Mouse (Mus musculus) kidney, embryonic 14.5 days (tissue): ENCODE data around the gene Cnnm2. TPM values are rescaled to one million over a fixed set of nuclear protein-coding genes. Genes with fewer than 3 reads are reported as not detected.

Experiments
- ATAC-seq: fragments of 200-750 bp; cut with Nextera tagmentation; 2 replicates; pipeline ENCODE4 v1.8.0; 2017; ENCODE audit warnings: moderate number of reproducible peaks, mild to moderate bottlenecking, moderate TSS enrichment, moderate library complexity; ENCODE audit not compliant: low FRiP score, low TSS enrichment
- H3K27ac ChIP-seq: fragments of 300-500 bp; sonication (generic); 2 replicates; pipeline ENCODE4 v1.5.1; 2014; ENCODE audit warnings: low read depth, mild to moderate bottlenecking, low read length, moderate library complexity, mixed read lengths
- H3K27me3 ChIP-seq: fragments of 300-500 bp; sonication (generic); 2 replicates; pipeline ENCODE4 v1.6.1; 2014; ENCODE audit warnings: mild to moderate bottlenecking, low read length; ENCODE audit not compliant: control insufficient read depth, insufficient read depth
- H3K36me3 ChIP-seq: fragments of 300-500 bp; sonication (generic); 2 replicates; pipeline ENCODE4 v1.6.1; 2014; ENCODE audit warnings: low read length, mixed read lengths; ENCODE audit not compliant: control insufficient read depth, insufficient read depth
- H3K4me1 ChIP-seq: fragments of 300-500 bp; sonication (generic); 2 replicates; pipeline ENCODE4 v1.6.1; 2014; ENCODE audit warnings: low read length, mixed read lengths; ENCODE audit not compliant: control insufficient read depth, insufficient read depth
- H3K4me2 ChIP-seq: fragments of 300-500 bp; sonication (generic); replicated peaks from 2 replicates; pipeline ENCODE4 v1.6.1; 2014; ENCODE audit warnings: low read depth, mild to moderate bottlenecking, low read length
- H3K4me3 ChIP-seq: fragments of 300-500 bp; sonication (generic); 2 replicates; pipeline ENCODE4 v1.5.1; 2014; ENCODE audit warnings: mild to moderate bottlenecking, low read length
- H3K9ac ChIP-seq: fragments of 300-500 bp; sonication (generic); 2 replicates; pipeline ENCODE4 v1.6.1; 2014; ENCODE audit warnings: low read depth, mild to moderate bottlenecking, low read length, moderate library complexity
- H3K9me3 ChIP-seq: fragments of 300-500 bp; sonication (generic); 2 replicates; pipeline ENCODE4 v1.6.1; 2016; ENCODE audit warnings: low read length; ENCODE audit not compliant: control insufficient read depth
- WGBS: fragments of 180-500 bp; shearing (Covaris S2); extraction: QIAGEN DNeasy Blood & Tissue Kit; methylation state at CpG from one replicate; pipeline ENCODE4 v1.1.7; 2014; 5-methylcytosine and 5-hydroxymethylcytosine counted together
- polyA plus RNA-seq: library from polyadenylated mRNA; unstranded; fragments of >200 nt; fragmentation: Nextera tagmentation; extraction: Ambion mirVana; gene quantifications from 2 replicates; pipeline ENCODE4 v1.2.1, GENCODE M21; 2014

Gene Cnnm2
- polyA plus RNA-seq, 1 experiment from 2014 or later, result 6.8 TPM

DNA sequence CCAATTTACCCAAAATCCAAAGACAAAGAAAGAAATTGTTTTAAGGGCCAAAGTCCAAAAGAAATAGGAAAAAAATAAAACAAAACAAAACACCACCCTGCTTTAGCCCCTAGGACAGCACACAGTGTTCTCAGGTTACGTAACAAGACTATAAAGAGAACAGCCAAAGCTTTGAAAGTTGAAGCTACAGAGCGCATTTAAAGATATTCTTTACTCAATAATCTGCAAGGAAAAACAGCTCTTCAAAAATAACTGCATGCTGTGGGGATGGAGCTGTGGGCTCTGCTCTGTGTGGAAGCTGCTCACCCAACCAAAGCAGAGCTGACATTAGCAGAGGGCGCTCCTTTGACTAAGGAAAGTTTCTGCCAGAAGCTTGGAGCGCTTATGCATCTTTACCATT, 147.6 kb downstream of the Cnnm2 start:
- Histone ChIP-seq H3K9ac (peak overlapping the region; percentile 13; the same call in 1 of the 2 replicates), H3K4me2 (no peak overlapping the region), H3K9me3 (no peaks in the 10 kb centered on the region), H3K27me3 (no peaks in the 10 kb centered on the region), H3K4me3 (no peak overlapping the region), H3K27ac (0 out of 2 replicates have a peak overlapping the region, but pooled peaks have one; percentile 17), H3K4me1 (peaks cover 13% of the 10 kb centered on the region), H3K36me3 (peaks cover 5% of the 10 kb centered on the region; the same call in 1 of the 2 replicates)
- 0 out of 2 replicates have a peak, but pooled peaks have one; percentile 52 for ATAC-seq
- WGBS, result 40% methylated on average over 4 of the region's 4 CpGs

DNA sequence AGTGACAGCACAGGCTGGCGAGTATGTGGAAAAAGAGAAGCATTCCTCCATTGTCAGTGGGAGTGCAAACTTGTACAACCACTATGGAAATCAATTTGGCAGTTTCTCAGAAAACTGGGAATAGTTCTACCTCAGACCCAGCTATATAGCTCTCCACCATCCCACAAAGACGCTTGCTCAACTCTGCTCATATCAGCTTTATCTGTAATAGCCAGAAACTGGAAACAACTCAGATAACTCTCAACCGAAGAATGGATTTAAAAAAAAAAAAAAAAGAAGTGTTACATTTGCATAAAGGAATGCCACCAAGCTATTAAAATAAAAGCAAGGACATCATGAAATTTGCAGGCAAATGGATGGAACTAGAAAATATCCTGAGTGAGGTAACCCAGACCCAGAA, 150.1 kb downstream of the Cnnm2 start:
- Histone ChIP-seq H3K4me1 (peaks cover 13% of the 10 kb centered on the region), H3K9me3 (no peaks in the 10 kb centered on the region), H3K27me3 (no peaks in the 10 kb centered on the region), H3K4me3 (no peak overlapping the region), H3K9ac (no peak overlapping the region), H3K36me3 (no peaks in the 10 kb centered on the region), H3K4me2 (no peak overlapping the region), H3K27ac (no peak overlapping the region)
- no peak for ATAC-seq
- WGBS, result 81% methylated on average over 3 of the region's 3 CpGs

DNA sequence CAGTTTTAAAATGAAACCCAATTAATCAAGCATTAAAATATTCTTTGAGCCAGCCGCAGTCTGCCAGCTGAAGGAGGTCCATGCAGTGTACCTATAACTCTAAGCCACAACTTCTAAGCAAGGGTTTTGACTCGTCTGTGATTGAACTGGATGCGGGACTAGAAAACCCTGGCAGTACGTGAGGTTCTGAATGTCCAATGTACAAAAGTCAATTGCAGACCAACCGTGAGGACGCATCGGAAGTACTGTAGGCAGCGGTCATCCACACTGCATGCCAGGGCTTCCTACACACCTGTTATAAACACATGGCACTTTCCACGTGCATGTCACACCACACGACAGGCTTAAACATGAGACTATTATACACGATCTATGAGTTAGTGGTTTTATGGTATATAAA, 152.2 kb downstream of the Cnnm2 start:
- WGBS, result 92% methylated on average over 11 of the region's 11 CpGs
- no peaks in the 10 kb centered on the region for H3K9me3 ChIP-seq
- peaks cover 12% of the 10 kb centered on the region for H3K4me1 ChIP-seq
- ATAC-seq, result no peak
- H3K36me3 ChIP-seq, result no peaks in the 10 kb centered on the region
- H3K27me3 ChIP-seq, result no peaks in the 10 kb centered on the region
- no peak overlapping the region for H3K9ac ChIP-seq
- no peak overlapping the region for H3K27ac ChIP-seq
- no peak overlapping the region for H3K4me2 ChIP-seq
- no peak overlapping the region for H3K4me3 ChIP-seq

DNA sequence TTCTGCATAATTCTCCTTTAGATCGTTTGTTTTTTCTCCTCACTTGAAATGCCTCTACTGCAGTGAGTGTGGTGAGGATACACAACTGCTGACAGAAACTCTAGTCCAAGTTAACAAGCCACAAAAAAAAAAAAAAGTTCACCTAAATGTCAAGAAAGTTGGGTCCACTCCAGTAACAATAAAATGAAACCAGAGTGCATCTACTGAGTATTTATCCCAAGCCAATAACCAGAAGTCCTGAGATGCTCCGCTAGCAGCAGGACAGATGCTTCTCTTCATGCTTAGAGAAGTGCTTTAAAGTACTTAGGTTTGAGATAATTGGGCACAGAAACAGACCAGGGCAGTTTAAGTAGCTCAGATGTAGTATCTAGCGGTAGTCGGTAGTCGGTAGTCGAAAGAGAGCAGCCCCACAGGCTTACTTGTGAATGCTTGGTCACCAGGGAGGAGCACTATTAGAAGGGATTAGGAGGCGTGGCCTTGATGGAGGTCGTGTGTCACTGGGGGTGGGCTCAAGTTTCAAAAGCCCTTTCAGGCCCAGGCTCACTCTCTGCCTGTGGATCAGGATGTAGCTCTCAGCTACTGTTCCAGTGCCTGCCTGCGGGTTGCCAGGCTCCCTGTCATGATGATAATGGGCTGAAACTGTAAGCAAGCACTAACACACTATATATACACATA, 154.1 kb downstream of the Cnnm2 start:
- no peak for ATAC-seq
- no peaks in the 10 kb centered on the region for H3K4me1 ChIP-seq
- H3K9me3 ChIP-seq, result no peaks in the 10 kb centered on the region
- no peaks in the 10 kb centered on the region; the same call in 1 of the 2 replicates for H3K36me3 ChIP-seq
- no peak overlapping the region for H3K4me2 ChIP-seq
- H3K9ac ChIP-seq, result no peak overlapping the region
- no peak overlapping the region for H3K4me3 ChIP-seq
- no peak overlapping the region for H3K27ac ChIP-seq
- H3K27me3 ChIP-seq, result no peaks in the 10 kb centered on the region
- WGBS, result 68% methylated on average over 9 of the region's 9 CpGs

DNA sequence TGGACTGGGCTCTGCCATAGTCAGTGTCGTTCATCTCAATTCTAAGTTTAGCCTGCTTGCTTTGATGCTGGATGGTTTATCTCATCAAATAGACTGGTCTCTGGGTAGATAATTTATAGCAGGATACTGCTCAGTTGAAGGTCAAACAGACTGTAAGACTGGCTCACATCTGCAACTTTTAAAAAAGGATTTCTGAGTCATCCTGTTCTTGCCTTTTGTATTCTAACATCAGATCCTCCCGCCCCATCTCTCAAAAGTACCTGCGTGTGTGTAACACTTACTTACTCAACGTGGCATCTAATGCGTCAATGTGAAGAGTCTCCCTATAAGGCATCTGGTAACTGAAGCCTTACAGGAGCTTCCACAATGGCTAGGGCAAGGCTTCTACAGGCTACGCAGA, 159.2 kb downstream of the Cnnm2 start:
- Histone ChIP-seq H3K4me3 (no peak overlapping the region), H3K27me3 (no peaks in the 10 kb centered on the region), H3K4me1 (no peaks in the 10 kb centered on the region), H3K4me2 (no peak overlapping the region), H3K9ac (no peak overlapping the region), H3K36me3 (no peaks in the 10 kb centered on the region; the same call in 1 of the 2 replicates), H3K9me3 (no peaks in the 10 kb centered on the region), H3K27ac (no peak overlapping the region)
- no peak for ATAC-seq
- 84% methylated on average over 6 of the region's 6 CpGs for WGBS

DNA sequence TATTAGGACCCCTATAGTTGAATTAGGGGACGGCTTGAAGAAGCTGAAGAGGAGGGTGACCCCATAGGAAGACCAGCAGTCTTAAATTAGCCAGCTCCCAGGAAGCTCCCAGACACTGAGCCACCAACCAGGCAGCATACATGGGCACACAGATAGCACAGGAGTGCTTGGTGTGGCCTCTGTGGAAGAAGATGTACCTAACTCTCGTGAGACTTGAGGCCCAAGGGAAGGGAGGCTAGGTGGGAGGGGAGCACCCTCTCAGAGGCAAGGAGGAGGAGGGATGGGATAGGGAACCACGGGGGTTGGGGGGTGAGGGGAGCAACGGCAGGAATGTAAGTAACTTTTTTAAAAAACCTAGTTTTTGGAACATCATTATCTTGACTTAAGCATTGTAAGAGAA, 165.0 kb downstream of the Cnnm2 start:
- Histone ChIP-seq H3K9me3 (no peaks in the 10 kb centered on the region), H3K4me3 (no peak overlapping the region), H3K4me1 (peaks cover 4% of the 10 kb centered on the region; the same call in 1 of the 2 replicates), H3K36me3 (no peaks in the 10 kb centered on the region), H3K27ac (no peak overlapping the region; the same call in 1 of the 2 replicates), H3K27me3 (no peaks in the 10 kb centered on the region), H3K4me2 (no peak overlapping the region), H3K9ac (no peak overlapping the region)
- 56% methylated on average over 4 of the region's 4 CpGs for WGBS
- ATAC-seq, result peak; percentile 52; the same call in 1 of the 2 replicates

DNA sequence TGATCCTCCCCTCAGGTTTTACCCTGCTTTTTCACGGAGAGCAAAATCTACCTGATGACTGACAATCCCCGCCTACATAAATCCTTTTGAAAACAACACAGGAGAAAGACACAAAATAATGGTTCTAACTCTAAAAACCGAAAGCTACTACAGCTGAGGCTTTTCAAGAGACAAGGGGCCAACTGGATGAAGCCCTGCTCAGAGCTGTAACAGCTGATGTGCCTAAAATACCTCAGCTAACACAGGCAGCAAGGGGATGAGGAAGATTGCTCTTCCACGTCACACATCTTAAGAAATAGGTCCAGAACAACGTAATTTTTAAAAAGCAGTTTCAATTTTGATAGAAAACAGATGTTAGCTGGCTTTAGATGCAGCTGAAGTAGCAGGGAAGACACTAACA, 165.6 kb downstream of the Cnnm2 start:
- Histone ChIP-seq H3K27ac (no peak overlapping the region), H3K36me3 (no peaks in the 10 kb centered on the region), H3K4me3 (no peak overlapping the region), H3K4me1 (peaks cover 4% of the 10 kb centered on the region; the same call in 1 of the 2 replicates), H3K9me3 (no peaks in the 10 kb centered on the region), H3K4me2 (no peak overlapping the region; the same call in 1 of the 2 replicates), H3K9ac (no peak overlapping the region), H3K27me3 (no peaks in the 10 kb centered on the region)
- 35% methylated on average over 5 of the region's 5 CpGs for WGBS
- no peak for ATAC-seq

DNA sequence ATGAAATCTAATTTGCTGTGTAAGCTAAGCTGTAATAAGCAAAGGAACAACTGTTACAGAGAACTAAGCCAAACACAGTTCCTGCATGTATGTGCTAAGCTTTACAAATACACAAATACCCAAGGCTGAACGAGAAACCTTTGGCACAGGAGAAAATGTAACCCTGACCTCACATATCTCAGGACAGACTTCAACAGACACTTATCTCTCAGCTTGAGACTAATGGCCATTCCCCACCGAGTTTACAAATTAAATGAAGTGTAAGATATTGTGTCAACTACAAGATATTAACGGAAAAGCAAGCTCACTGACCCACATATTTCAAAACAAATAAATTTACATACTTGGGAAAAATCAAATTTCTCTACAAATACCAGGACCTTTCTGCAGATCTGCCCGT, 166.7 kb downstream of the Cnnm2 start:
- Histone ChIP-seq H3K4me2 (no peak overlapping the region), H3K4me1 (peaks cover 4% of the 10 kb centered on the region; the same call in 1 of the 2 replicates), H3K36me3 (no peaks in the 10 kb centered on the region), H3K27ac (no peak overlapping the region), H3K27me3 (no peaks in the 10 kb centered on the region), H3K9me3 (no peaks in the 10 kb centered on the region), H3K9ac (no peak overlapping the region), H3K4me3 (no peak overlapping the region)
- 56% methylated on average over 4 of the region's 4 CpGs for WGBS
- no peak for ATAC-seq

DNA sequence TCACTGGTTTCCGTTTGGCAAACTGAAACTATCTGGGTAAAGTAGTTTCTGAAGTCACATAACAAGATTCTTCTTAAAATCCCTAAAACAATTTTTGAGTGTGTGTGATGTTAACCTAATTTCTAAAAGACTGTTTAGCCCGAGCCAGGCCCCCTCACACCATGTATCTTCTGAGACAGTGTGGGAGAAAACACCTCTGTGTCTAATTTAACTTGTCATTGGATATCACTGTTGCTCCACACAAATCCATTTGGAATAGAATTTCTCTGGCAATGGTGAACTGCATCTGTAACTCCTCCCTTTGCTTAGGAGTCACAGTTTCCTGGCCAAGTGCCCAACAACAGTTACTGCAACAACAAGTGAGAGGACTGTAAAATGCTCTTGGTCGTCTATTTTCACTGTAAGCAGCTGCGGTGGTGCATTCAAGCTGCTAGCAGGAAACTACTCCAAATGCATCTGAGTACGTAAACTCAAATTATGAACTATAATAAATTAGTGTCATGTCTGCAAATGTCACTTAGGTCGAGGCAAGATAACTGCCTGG, 167.7 kb downstream of the Cnnm2 start:
- peaks cover 4% of the 10 kb centered on the region; the same call in 1 of the 2 replicates for H3K4me1 ChIP-seq
- no peak overlapping the region for H3K27ac ChIP-seq
- H3K4me2 ChIP-seq, result no peak overlapping the region
- no peak overlapping the region for H3K4me3 ChIP-seq
- H3K9ac ChIP-seq, result no peak overlapping the region
- no peaks in the 10 kb centered on the region for H3K36me3 ChIP-seq
- 0 out of 2 replicates have a peak, but pooled peaks have one; percentile 57 for ATAC-seq
- WGBS, result 25% methylated on average over 6 of the region's 6 CpGs
- H3K27me3 ChIP-seq, result no peaks in the 10 kb centered on the region
- H3K9me3 ChIP-seq, result no peaks in the 10 kb centered on the region
